Mouse (Mus musculus) spleen, adult 2 months (tissue): ENCODE data around the gene Phxr2. TPM values are rescaled to one million over a fixed set of nuclear protein-coding genes. Genes with fewer than 3 reads are reported as not detected.

Source experiments
- DNase-seq, 2 experiments: peaks; one replicate each; pipeline versions ENCODE4 v3.0.0 to v3.0.0-alpha.2; 2012 to 2021; ENCODE audit warnings: low spot score in 2 of 2, low read depth in 1 of 2
- H3K27ac ChIP-seq: fragments of 200-500 bp; 2 replicates; pipeline ENCODE4 v1.5.1; 2012; ENCODE audit warnings: low read length, inconsistent platforms; ENCODE audit not compliant: insufficient read depth
- H3K27me3 ChIP-seq: fragments of 200-500 bp; 2 replicates; pipeline ENCODE4 v1.6.1; 2012; ENCODE audit warnings: mild to moderate bottlenecking, moderate library complexity, low read length, inconsistent platforms; ENCODE audit not compliant: control insufficient read depth, insufficient read depth
- H3K36me3 ChIP-seq: fragments of 200-500 bp; 2 replicates; pipeline ENCODE4 v1.6.1; 2012; ENCODE audit warnings: mild to moderate bottlenecking, low read length, inconsistent platforms; ENCODE audit not compliant: control insufficient read depth, insufficient read depth
- H3K4me1 ChIP-seq: fragments of 200-500 bp; 2 replicates; pipeline ENCODE4 v1.6.1; 2011; ENCODE audit warnings: inconsistent platforms; ENCODE audit not compliant: control insufficient read depth, insufficient read depth, insufficient read length
- H3K4me3 ChIP-seq: fragments of 200-500 bp; 2 replicates; pipeline ENCODE4 v1.5.1; 2011; ENCODE audit warnings: mild to moderate bottlenecking, inconsistent platforms; ENCODE audit not compliant: insufficient read depth, insufficient read length; ENCODE audit errors: extremely low read depth
- CTCF ChIP-seq: fragments of 200-500 bp; IDR thresholded peaks from 2 replicates; pipeline ENCODE4 v1.5.1; 2011; ENCODE audit warnings: mild to moderate bottlenecking, inconsistent platforms; ENCODE audit not compliant: insufficient read depth, insufficient read length, insufficient replicate concordance; ENCODE audit errors: extremely low read depth
- POLR2A ChIP-seq: fragments of 200-500 bp; IDR thresholded peaks from 2 replicates; pipeline ENCODE4 v1.6.1; 2011; ENCODE audit warnings: low read depth, low read length, inconsistent platforms
- WGBS: fragments of 180-500 bp; shearing (Covaris S2); methylation state at CpG from one replicate; pipeline ENCODE4 v1.1.7; 2018; 5-methylcytosine and 5-hydroxymethylcytosine counted together
- polyA plus RNA-seq: library from polyadenylated mRNA; depleted of rRNA; stranded (reverse); fragments of >200 nt; gene quantifications from 2 replicates; pipeline ENCODE4 v1.2.3, GENCODE M21; 2012; rRNA removed

Gene Phxr2
- polyA plus RNA-seq, result not detected in 2 replicates

DNA sequence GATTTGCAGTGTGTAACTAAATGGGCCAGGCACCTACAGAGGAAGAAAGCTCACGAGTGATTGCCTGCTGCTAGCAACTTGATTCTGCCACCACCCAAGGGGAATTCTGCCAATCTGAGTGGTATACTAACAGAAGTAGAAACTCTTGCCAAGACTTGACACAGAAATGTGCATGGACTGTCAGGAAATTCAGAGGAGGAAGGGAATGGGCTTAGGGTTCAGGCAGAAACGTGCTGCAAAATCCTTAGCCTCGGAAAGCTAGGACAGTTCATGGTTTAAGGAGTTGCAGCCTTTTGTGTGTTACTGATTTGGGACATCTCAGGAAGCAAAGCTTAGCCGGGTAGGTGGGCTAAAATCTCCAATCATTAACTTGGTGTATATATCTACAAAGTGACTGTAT lies at the start of gene Phxr2:
Gene Phxr2, minus strand, starts transcription at position 101 of the 400 bp plus-strand sequence.
- DNase-seq, result no peak
- peaks cover 23% of the 10 kb centered on the region for H3K4me1 ChIP-seq
- H3K4me3 ChIP-seq, result no peak within 1 kb of the TSS
- no peaks in the 10 kb centered on the region for H3K36me3 ChIP-seq
- 72% methylated on average over 4 of the region's 4 CpGs for WGBS
- H3K27ac ChIP-seq, result peak within 1 kb of the TSS; percentile 93
- no peak for TF ChIP-seq POLR2A
- no peak for TF ChIP-seq CTCF
- H3K27me3 ChIP-seq, result no peaks in the 10 kb centered on the region

DNA sequence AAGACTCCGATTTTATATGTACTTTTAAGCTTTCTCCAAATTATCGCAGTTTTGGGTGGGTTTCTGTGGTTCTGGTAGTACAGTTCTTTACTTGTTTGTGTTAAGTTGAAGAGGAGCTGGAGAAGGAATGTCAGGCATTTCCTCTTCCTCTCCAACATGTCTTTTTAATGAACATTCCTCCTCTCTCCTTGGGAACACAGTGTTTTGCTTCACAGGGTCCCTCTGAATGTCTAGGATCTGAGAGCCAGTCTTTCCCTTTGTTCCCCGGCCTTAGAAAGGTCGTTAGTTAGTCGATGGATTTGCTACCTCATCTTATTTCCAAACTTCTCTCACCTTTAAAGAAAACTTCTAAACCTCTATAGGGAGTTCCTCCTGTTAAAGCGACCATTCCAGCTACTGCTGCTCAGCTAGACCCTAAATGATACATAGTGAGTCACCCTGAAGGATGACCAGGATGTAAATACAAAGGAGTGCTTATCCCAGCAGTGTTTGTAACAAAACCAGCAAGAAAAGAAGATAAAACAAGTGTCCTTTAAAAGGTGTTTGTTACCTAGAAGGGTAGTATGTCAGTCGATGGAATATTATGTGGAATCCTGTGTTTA lies 46.9 kb upstream of the Phxr2 start:
- 82% methylated on average over 7 of the region's 7 CpGs for WGBS
- Histone ChIP-seq H3K4me1 (peaks cover 15% of the 10 kb centered on the region), H3K27ac (no peak overlapping the region), H3K27me3 (no peaks in the 10 kb centered on the region), H3K4me3 (no peak overlapping the region), H3K36me3 (no peaks in the 10 kb centered on the region)
- TF ChIP-seq CTCF (no peak), POLR2A (no peak)
- DNase-seq, result no peak

GRCm38 (mm10) chr10:99171961-99172497 lies 45.9 kb upstream of the Phxr2 start:
- Histone ChIP-seq H3K4me1 (peaks cover 15% of the 10 kb centered on the region), H3K27ac (peak overlapping the region; percentile 80), H3K27me3 (no peaks in the 10 kb centered on the region), H3K4me3 (no peak overlapping the region), H3K36me3 (no peaks in the 10 kb centered on the region)
- 6% methylated on average over 12 of the region's 12 CpGs for WGBS
- TF ChIP-seq CTCF, result no peak
- TF ChIP-seq POLR2A, result no peak
- DNase-seq, result peak in 1 of 2 experiments; percentile 18

DNA sequence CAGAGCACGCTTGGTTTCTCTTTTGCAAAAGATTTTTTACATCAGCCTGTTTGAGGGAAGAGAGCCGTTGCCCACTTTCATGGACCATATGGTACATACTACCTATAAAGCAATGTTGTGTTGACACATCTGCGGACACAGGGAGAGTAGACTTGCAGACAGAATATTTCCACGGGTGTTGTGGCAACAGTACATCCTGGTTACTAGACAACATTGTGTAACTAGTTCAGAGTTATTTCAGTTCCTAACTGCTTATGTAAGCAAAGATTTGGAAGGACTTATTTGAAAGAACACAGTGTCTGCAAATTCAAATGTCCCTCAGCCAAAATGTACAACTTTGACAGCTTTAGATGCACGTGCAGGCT lies 43.6 kb upstream of the Phxr2 start:
- H3K36me3 ChIP-seq, result no peaks in the 10 kb centered on the region
- TF ChIP-seq POLR2A, result no peak
- TF ChIP-seq CTCF, result no peak
- WGBS, result 55% methylated on average over 5 of the region's 5 CpGs
- DNase-seq, result peak in 1 of 2 experiments; percentile 36
- peaks cover 15% of the 10 kb centered on the region for H3K4me1 ChIP-seq
- no peaks in the 10 kb centered on the region for H3K27me3 ChIP-seq
- no peak overlapping the region for H3K4me3 ChIP-seq
- peak overlapping the region; percentile 39; the same call in 1 of the 2 replicates for H3K27ac ChIP-seq

- TF ChIP-seq CTCF (peak; percentile 22; the same call in 1 of the 2 replicates), POLR2A (no peak)
- peak in 1 of 2 experiments; percentile 19 for DNase-seq
- no peaks in the 10 kb centered on the region for H3K27me3 ChIP-seq
- no peaks in the 10 kb centered on the region for H3K36me3 ChIP-seq
- peak overlapping the region; percentile 39 for H3K27ac ChIP-seq
- peaks cover 15% of the 10 kb centered on the region for H3K4me1 ChIP-seq
- 34% methylated on average over 11 of the region's 11 CpGs for WGBS
- no peak overlapping the region for H3K4me3 ChIP-seq
Measured at GRCm38 (mm10) chr10:99168840-99169764, 43.0 kb upstream of the Phxr2 start.

- 68% methylated on average over 6 of the region's 6 CpGs for WGBS
- no peak for DNase-seq
- H3K27ac ChIP-seq, result no peak overlapping the region
- H3K4me3 ChIP-seq, result no peak overlapping the region
- TF ChIP-seq CTCF (no peak), POLR2A (no peak)
- H3K4me1 ChIP-seq, result peaks cover 15% of the 10 kb centered on the region
- H3K36me3 ChIP-seq, result no peaks in the 10 kb centered on the region
- no peaks in the 10 kb centered on the region for H3K27me3 ChIP-seq
Measured at GRCm38 (mm10) chr10:99168404-99168803, 42.3 kb upstream of the Phxr2 start.
